Mouse (Mus musculus): Measurements from ENCODE around the gene Usp9x.

DNA sequence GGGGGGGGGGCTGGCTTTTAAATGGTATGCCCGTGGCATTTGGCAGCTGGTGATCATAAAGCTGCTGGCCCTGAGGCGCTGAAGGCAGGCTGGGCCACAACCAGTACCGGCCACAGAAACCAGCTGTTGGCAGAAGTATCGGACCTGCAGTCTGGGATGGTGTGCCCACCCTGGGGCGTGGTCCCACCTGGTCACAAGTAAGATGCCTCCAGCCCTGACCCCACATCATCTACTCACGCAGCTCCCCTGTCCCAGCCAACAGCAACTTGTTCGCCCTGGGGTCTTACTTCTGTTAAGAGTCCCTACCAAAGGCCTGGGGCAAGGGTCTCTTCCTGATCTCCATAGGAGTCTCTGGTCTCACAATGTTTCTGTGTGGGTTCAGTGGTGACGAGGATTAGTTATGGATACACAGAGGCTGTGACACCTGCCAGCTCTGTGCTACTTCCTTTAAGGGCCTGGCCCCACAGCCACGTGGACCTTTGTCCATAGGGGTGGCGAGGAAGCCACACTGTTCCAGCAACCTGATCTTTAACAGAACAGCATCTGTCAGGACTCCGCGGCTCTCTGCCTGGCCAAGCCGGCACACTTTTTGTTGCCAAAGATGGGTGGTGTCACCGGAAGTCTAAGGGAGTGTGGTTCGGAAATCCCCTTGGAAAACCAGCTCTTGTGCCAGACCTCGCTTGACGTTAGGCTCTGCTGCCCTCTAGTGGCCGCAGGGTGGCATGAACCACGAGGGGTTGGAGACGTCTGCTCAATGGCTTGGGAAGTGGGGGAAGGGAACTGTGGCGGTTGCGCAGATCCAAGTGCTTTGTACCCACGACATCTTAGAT, 136.4 kb downstream of the Usp9x start:
- TF ChIP-seq ZKSCAN1 (IDR thresholded peaks at IDR 0.05; ENCODE audit: low read depth, low read length): no peak
- TF ChIP-seq MAX (IDR thresholded peaks at IDR 0.05; ENCODE audit: low read length): peak; percentile 37; the same call in 1 of the 2 replicates
- 0 out of 2 replicates have a peak, but pooled peaks have one; percentile 45 for TF ChIP-seq HCFC1 (IDR thresholded peaks at IDR 0.05; ENCODE audit: low read depth, low read length)
- no peak for TF ChIP-seq ZMIZ1 (IDR thresholded peaks at IDR 0.05; ENCODE audit: low read depth, low read length)
- TF ChIP-seq EP300 (IDR thresholded peaks at IDR 0.05; ENCODE audit: low read depth in 1 of 2, low read length in 2 of 2): no peak; a peak in 1 of 4 replicates
- peak; percentile 94 to 99 (median 98) for TF ChIP-seq CTCF (IDR thresholded peaks at IDR 0.05 in 2 of 3, conservative IDR thresholded peaks at IDR 0.05 in 1 of 3; ENCODE audit: control insufficient read depth in 1 of 3, insufficient read depth in 1 of 3, low read depth in 2 of 3, low read length in 3 of 3, poor library complexity in 1 of 3, severe bottlenecking in 1 of 3)
- TF ChIP-seq POLR2A (IDR thresholded peaks at IDR 0.05; ENCODE audit: control insufficient read depth in 1 of 2, insufficient read depth in 1 of 2, low read depth in 1 of 2, low read length in 2 of 2, poor library complexity in 1 of 2): peak in 1 of 2 experiments; percentile 63; a peak in 1 of 4 replicates
- no peak for TF ChIP-seq JUND (IDR thresholded peaks at IDR 0.05; ENCODE audit: low read depth, low read length)
- TF ChIP-seq E2F4 (IDR thresholded peaks at IDR 0.05; ENCODE audit: borderline replicate concordance, low read depth, low read length): no peak
- no peak for TF ChIP-seq MYB (IDR thresholded peaks at IDR 0.05; ENCODE audit: low read depth, low read length)
- peak; percentile 84; the same call in 1 of the 2 replicates for TF ChIP-seq MXI1 (IDR thresholded peaks at IDR 0.05; ENCODE audit: low read depth, low read length)
- peak; percentile 99 for TF ChIP-seq RAD21 (IDR thresholded peaks at IDR 0.05; ENCODE audit: low read depth, low read length)
